ENCODE assay signal across 25 mouse cellular contexts in the genomic region with DNA sequence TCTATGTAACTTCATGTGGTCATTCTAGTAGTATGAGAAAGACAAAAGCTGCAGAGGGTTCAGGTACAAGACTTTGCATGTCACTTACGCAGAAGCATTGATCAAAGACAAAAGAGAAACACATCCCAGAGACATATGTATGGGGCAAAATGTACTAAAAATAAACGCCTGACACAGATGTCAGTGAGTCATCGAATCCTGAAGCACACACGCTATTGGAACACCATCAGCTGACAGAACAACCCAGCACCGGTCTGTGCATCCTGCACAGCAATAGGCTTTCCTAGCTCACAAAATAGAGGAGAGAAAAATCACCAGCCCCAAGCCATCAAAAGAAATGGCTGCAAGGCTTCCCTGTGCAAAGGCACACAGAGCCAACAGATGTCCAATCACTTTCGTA.
DNase-seq lines count a peak whose midpoint lies in the region; ATAC-seq lines count a peak whose summit lies in the region.
"Had no signal": no experiment of that assay in that cellular context is flagged by ENCODE, and none has a peak within 500 bp of the region (broad histone marks: within the 10 kb centered on the region; RNA-seq: fewer than 3 reads in every experiment).

No protein-coding gene starts in this region.

- H3K27me3 ChIP-seq in liver, embryonic 11.5 days (replicated peaks; ENCODE audit: control insufficient read depth, insufficient read depth, low read length) = no peaks in the 10 kb centered on the region
- H3K27me3 ChIP-seq: CH12.LX; embryonic facial prominence, embryonic 15.5 days; kidney, embryonic 15.5 days; limb, embryonic 12.5 days; lung, embryonic 15.5 days; neural tube, embryonic 12.5 days had no signal

- DNase-seq in frontal cortex, postnatal 36 days (ENCODE audit: low spot score in 2 of 2) = peak; percentile 20 to 47
- no peak for DNase-seq in frontal cortex, postnatal 10 days (ENCODE audit: low spot score in 2 of 2)
- peak; percentile 25 to 45 for DNase-seq in right cerebral cortex, adult 2 months (ENCODE audit: low spot score in 2 of 2)
- DNase-seq in right cerebral cortex, postnatal 14 days = no peak
- DNase-seq in layer of hippocampus, adult 9-11 months = peak; percentile 84
- DNase-seq in heart, adult 8-10 months (ENCODE audit: low spot score) = no peak
- no peak for DNase-seq in liver, embryonic 11.5 days (ENCODE audit: low spot score)
- DNase-seq: adrenal gland, postnatal 36 days; cerebellum, adult 18-20 months; cerebellum, postnatal 25 days; gastrocnemius, postnatal 36 days; thymus, postnatal 25 days had no signal

- 81% methylated on average over 6 of the region's 6 CpGs for WGBS in liver, embryonic 11.5 days

- no peak overlapping the region for H3K4me2 ChIP-seq in liver, embryonic 11.5 days
- H3K4me2 ChIP-seq: embryonic facial prominence, embryonic 15.5 days; kidney, embryonic 15.5 days; limb, embryonic 12.5 days; lung, embryonic 15.5 days; neural tube, embryonic 12.5 days had no signal

- H3K36me3 ChIP-seq in liver, embryonic 11.5 days (ENCODE audit: control insufficient read depth, insufficient read depth, low read length) = no peaks in the 10 kb centered on the region
- H3K36me3 ChIP-seq: embryonic facial prominence, embryonic 15.5 days; forebrain, embryonic 10.5 days; hindbrain, embryonic 10.5 days; kidney, embryonic 15.5 days; limb, embryonic 12.5 days; lung, embryonic 15.5 days; midbrain, embryonic 10.5 days; neural tube, embryonic 12.5 days had no signal

- H3K27ac ChIP-seq in liver, embryonic 11.5 days (ENCODE audit: low read depth, low read length) = no peak overlapping the region
- H3K27ac ChIP-seq: embryonic facial prominence, embryonic 15.5 days; forebrain, embryonic 10.5 days; hindbrain, embryonic 10.5 days; hindbrain, postnatal 0 days; kidney, embryonic 15.5 days; limb, embryonic 12.5 days; liver, embryonic 14.5 days; lung, embryonic 15.5 days; macrophage; midbrain, embryonic 10.5 days; neural tube, embryonic 12.5 days had no signal

- H3K9ac ChIP-seq in liver, embryonic 11.5 days (ENCODE audit: low read depth, low read length) = no peak overlapping the region
- H3K9ac ChIP-seq: embryonic facial prominence, embryonic 15.5 days; kidney, embryonic 15.5 days; limb, embryonic 12.5 days; liver, embryonic 14.5 days; lung, embryonic 15.5 days; neural tube, embryonic 12.5 days had no signal

- no peak overlapping the region for H3K4me3 ChIP-seq in liver, embryonic 11.5 days (ENCODE audit: low read depth, low read length)
- H3K4me3 ChIP-seq: embryonic facial prominence, embryonic 15.5 days; forebrain, embryonic 10.5 days; hindbrain, embryonic 10.5 days; kidney, embryonic 15.5 days; limb, embryonic 12.5 days; lung, embryonic 15.5 days; midbrain, embryonic 10.5 days; neural tube, embryonic 12.5 days had no signal

- no peaks in the 10 kb centered on the region for H3K4me1 ChIP-seq in liver, embryonic 11.5 days (replicated peaks; ENCODE audit: control insufficient read depth, insufficient read depth, low read length)
- H3K4me1 ChIP-seq: embryonic facial prominence, embryonic 15.5 days; hindbrain, embryonic 10.5 days; kidney, embryonic 15.5 days; limb, embryonic 12.5 days; lung, embryonic 15.5 days had no signal

- no peaks in the 10 kb centered on the region for H3K9me3 ChIP-seq in liver, embryonic 11.5 days (ENCODE audit: control insufficient read depth, low read length)
- H3K9me3 ChIP-seq: embryonic facial prominence, embryonic 15.5 days; forebrain, embryonic 10.5 days; hindbrain, embryonic 10.5 days; kidney, embryonic 15.5 days; limb, embryonic 12.5 days; lung, embryonic 15.5 days; midbrain, embryonic 10.5 days; neural tube, embryonic 12.5 days had no signal

- ATAC-seq in liver, embryonic 11.5 days (replicated peaks; ENCODE audit: low FRiP score) = no peak
- ATAC-seq: hindbrain, postnatal 0 days; intestine, postnatal 0 days had no signal

Comparison
In these comparisons a context has a peak if more than half of its experiments do, and no peak if none do; other contexts are left out.
1. DNase-seq: peak in frontal cortex, postnatal 36 days (2 of 2), right cerebral cortex, adult 2 months (2 of 2) and layer of hippocampus, adult 9-11 months (single experiment); none in frontal cortex, postnatal 10 days (0 of 2), right cerebral cortex, postnatal 14 days (single experiment), heart, adult 8-10 months (single experiment) and liver, embryonic 11.5 days (single experiment).